Mouse (Mus musculus): Measurements from ENCODE around the gene Farsb. TPM values are rescaled to one million over a fixed set of nuclear protein-coding genes. Genes with fewer than 3 reads are reported as not detected.

Gene Farsb
- total RNA-seq, 2 experiments from 2014 or later: 61.0 to 61.9 TPM

GRCm38 (mm10) chr1:78472441-78472840 is 16.3 kb downstream of the Farsb start:
- H3K27ac ChIP-seq: no peak overlapping the region
- DNase-seq (ENCODE audit: extremely low spot score in 1 of 2, low spot score in 2 of 2): no peak
- no peak overlapping the region for H3K4me3 ChIP-seq
- no peak for TF ChIP-seq CTCF (IDR thresholded peaks at IDR 0.05)
- intact Hi-C loops (cut with DNase I): no loop called here

GRCm38 (mm10) chr1:78454659-78455058 is 34.0 kb downstream of the Farsb start:
- peak; percentile 32 to 36 for DNase-seq (ENCODE audit: extremely low spot score in 1 of 2, low spot score in 2 of 2)
- peak; percentile 81 for TF ChIP-seq CTCF (IDR thresholded peaks at IDR 0.05)
- H3K4me3 ChIP-seq: no peak overlapping the region
- H3K27ac ChIP-seq: no peak overlapping the region
- intact Hi-C loops (cut with DNase I): loop anchor here (2.0 kb wide), 1 partner anchor 476 kb away; no protein-coding TSS in a partner anchor

GRCm38 (mm10) chr1:78453886-78454285 is 34.8 kb downstream of the Farsb start:
- H3K27ac ChIP-seq: no peak overlapping the region
- DNase-seq (ENCODE audit: extremely low spot score in 1 of 2, low spot score in 2 of 2): no peak
- no peak for TF ChIP-seq CTCF (IDR thresholded peaks at IDR 0.05)
- H3K4me3 ChIP-seq: no peak overlapping the region
- intact Hi-C loops (cut with DNase I): loop anchor here (2.0 kb wide), 1 partner anchor 475 kb away; no protein-coding TSS in a partner anchor

- Histone ChIP-seq H3K4me3 (no peak overlapping the region), H3K27ac (no peak overlapping the region)
- TF ChIP-seq CTCF (IDR thresholded peaks at IDR 0.05): no peak
- intact Hi-C loops (cut with DNase I): no loop called here
- DNase-seq (ENCODE audit: extremely low spot score in 1 of 2, low spot score in 2 of 2): no peak
Measured at GRCm38 (mm10) chr1:78452544-78452943, 36.2 kb downstream of the Farsb start.

- no peak for TF ChIP-seq CTCF (IDR thresholded peaks at IDR 0.05)
- no peak for DNase-seq (ENCODE audit: extremely low spot score in 1 of 2, low spot score in 2 of 2)
- intact Hi-C loops (cut with DNase I): no loop called here
- Histone ChIP-seq H3K4me3 (no peak overlapping the region), H3K27ac (no peak overlapping the region)
Measured at GRCm38 (mm10) chr1:78451070-78451854, 37.4 kb downstream of the Farsb start.

- no peak for TF ChIP-seq CTCF (IDR thresholded peaks at IDR 0.05)
- intact Hi-C loops (cut with DNase I): no loop called here
- DNase-seq (ENCODE audit: extremely low spot score in 1 of 2, low spot score in 2 of 2): no peak
- no peak overlapping the region for H3K27ac ChIP-seq
- H3K4me3 ChIP-seq: no peak overlapping the region
Measured at GRCm38 (mm10) chr1:78448091-78448490, 40.6 kb downstream of the Farsb start.

GRCm38 (mm10) chr1:78446742-78447141 is 42.0 kb downstream of the Farsb start:
- no peak overlapping the region for H3K4me3 ChIP-seq
- no peak for TF ChIP-seq CTCF (IDR thresholded peaks at IDR 0.05)
- H3K27ac ChIP-seq: no peak overlapping the region
- intact Hi-C loops (cut with DNase I): no loop called here
- no peak for DNase-seq (ENCODE audit: extremely low spot score in 1 of 2, low spot score in 2 of 2)

GRCm38 (mm10) chr1:78446232-78446631 is 42.5 kb downstream of the Farsb start:
- intact Hi-C loops (cut with DNase I): no loop called here
- Histone ChIP-seq H3K4me3 (no peak overlapping the region), H3K27ac (no peak overlapping the region)
- no peak for TF ChIP-seq CTCF (IDR thresholded peaks at IDR 0.05)
- no peak for DNase-seq (ENCODE audit: extremely low spot score in 1 of 2, low spot score in 2 of 2)

GRCm38 (mm10) chr1:78443056-78443455 is 45.6 kb downstream of the Farsb start:
- no peak for TF ChIP-seq CTCF (IDR thresholded peaks at IDR 0.05)
- H3K4me3 ChIP-seq: no peak overlapping the region
- no peak for DNase-seq (ENCODE audit: extremely low spot score in 1 of 2, low spot score in 2 of 2)
- H3K27ac ChIP-seq: no peak overlapping the region
- intact Hi-C loops (cut with DNase I): no loop called here

- DNase-seq (ENCODE audit: extremely low spot score in 1 of 2, low spot score in 2 of 2): no peak
- TF ChIP-seq CTCF (IDR thresholded peaks at IDR 0.05): no peak
- intact Hi-C loops (cut with DNase I): no loop called here
- Histone ChIP-seq H3K27ac (no peak overlapping the region), H3K4me3 (no peak overlapping the region)
Measured at GRCm38 (mm10) chr1:78440716-78441115, 48.0 kb downstream of the Farsb start.

GRCm38 (mm10) chr1:78437150-78437549 is 51.5 kb downstream of the Farsb start:
- intact Hi-C loops (cut with DNase I): no loop called here
- DNase-seq (ENCODE audit: extremely low spot score in 1 of 2, low spot score in 2 of 2): no peak
- H3K4me3 ChIP-seq: no peak overlapping the region
- H3K27ac ChIP-seq: no peak overlapping the region
- no peak for TF ChIP-seq CTCF (IDR thresholded peaks at IDR 0.05)

- Histone ChIP-seq H3K27ac (no peak overlapping the region), H3K4me3 (no peak overlapping the region)
- intact Hi-C loops (cut with DNase I): no loop called here
- DNase-seq (ENCODE audit: extremely low spot score in 1 of 2, low spot score in 2 of 2): no peak
- TF ChIP-seq CTCF (IDR thresholded peaks at IDR 0.05): no peak
Measured at GRCm38 (mm10) chr1:78436445-78436844, 52.3 kb downstream of the Farsb start.

GRCm38 (mm10) chr1:78435967-78436366 is 52.7 kb downstream of the Farsb start:
- H3K4me3 ChIP-seq: no peak overlapping the region
- intact Hi-C loops (cut with DNase I): no loop called here
- DNase-seq (ENCODE audit: extremely low spot score in 1 of 2, low spot score in 2 of 2): no peak
- no peak for TF ChIP-seq CTCF (IDR thresholded peaks at IDR 0.05)
- H3K27ac ChIP-seq: no peak overlapping the region
